Mouse (Mus musculus): ENCODE measurements at regions not wholly inside any gene's neighbourhood (a gene's known extent, or its start where the extent isn't known, plus 50 kb on each side); places are given as distances from the start of the nearest gene placed in this dataset.

- peaks cover 76% of the 10 kb centered on the region for H3K27me3 ChIP-seq (ENCODE audit: insufficient read depth, low read length)
- peaks cover 7% of the 10 kb centered on the region for H3K4me1 ChIP-seq (ENCODE audit: insufficient read depth, low read depth, low read length)
- peak; percentile 54 for DNase-seq (ENCODE audit: low spot score)
- no peak; the same call in 1 of the 2 replicates for ATAC-seq (ENCODE audit: extremely low read depth, insufficient number of reproducible peaks, low FRiP score, poor library complexity, severe bottlenecking)
- H3K4me3 ChIP-seq (ENCODE audit: low read depth, low read length) = no peak overlapping the region
- 0 out of 2 replicates have a peak, but pooled peaks have one; percentile 37 for TF ChIP-seq CTCF (IDR thresholded peaks at IDR 0.05; ENCODE audit: low read depth, low read length)
- no peak for TF ChIP-seq GATA2 (IDR thresholded peaks at IDR 0.05; ENCODE audit: borderline replicate concordance, low read depth, low read length)
- H3K36me3 ChIP-seq (replicated peaks) = no peaks in the 10 kb centered on the region
- no peaks in the 10 kb centered on the region for H3K9me3 ChIP-seq (replicated peaks)
Measured at GRCm38 (mm10) chr12:77531294-77531693, 293.4 kb downstream of the Fut8 start.

- H3K4me3 ChIP-seq (ENCODE audit: low read depth, low read length) = no peak overlapping the region
- no peak for DNase-seq (ENCODE audit: low spot score)
- H3K4me1 ChIP-seq (ENCODE audit: insufficient read depth, low read depth, low read length) = peaks cover 7% of the 10 kb centered on the region
- H3K36me3 ChIP-seq (replicated peaks) = no peaks in the 10 kb centered on the region
- no peak for ATAC-seq (ENCODE audit: extremely low read depth, insufficient number of reproducible peaks, low FRiP score, poor library complexity, severe bottlenecking)
- TF ChIP-seq TAL1 (conservative IDR thresholded peaks at IDR 0.05; ENCODE audit: low read depth, low read length) (no peak), POLR2AphosphoS5 (IDR thresholded peaks at IDR 0.05; ENCODE audit: insufficient replicate concordance, low read depth, low read length) (no peak), GATA1 (IDR thresholded peaks at IDR 0.05; ENCODE audit: borderline replicate concordance, low read length) (no peak), GATA2 (IDR thresholded peaks at IDR 0.05; ENCODE audit: borderline replicate concordance, low read depth, low read length) (no peak), CTCF (IDR thresholded peaks at IDR 0.05; ENCODE audit: low read depth, low read length) (no peak)
- peaks cover 72% of the 10 kb centered on the region for H3K27me3 ChIP-seq (ENCODE audit: insufficient read depth, low read length)
- H3K9me3 ChIP-seq (replicated peaks) = no peaks in the 10 kb centered on the region
Measured at GRCm38 (mm10) chr12:77532547-77532946, 294.6 kb downstream of the Fut8 start.

- H3K4me3 ChIP-seq (ENCODE audit: low read depth, low read length) = no peak overlapping the region
- peaks cover 64% of the 10 kb centered on the region for H3K27me3 ChIP-seq (ENCODE audit: insufficient read depth, low read length)
- peaks cover 7% of the 10 kb centered on the region for H3K4me1 ChIP-seq (ENCODE audit: insufficient read depth, low read depth, low read length)
Measured at GRCm38 (mm10) chr12:77533606-77534005, 295.7 kb downstream of the Fut8 start.

GRCm38 (mm10) chr12:77534079-77534478, 296.2 kb downstream of the Fut8 start:
- H3K9me3 ChIP-seq (replicated peaks) = no peaks in the 10 kb centered on the region
- H3K36me3 ChIP-seq (replicated peaks) = no peaks in the 10 kb centered on the region
- H3K27me3 ChIP-seq (ENCODE audit: insufficient read depth, low read length) = peaks cover 59% of the 10 kb centered on the region
- TF ChIP-seq POLR2AphosphoS5 (IDR thresholded peaks at IDR 0.05; ENCODE audit: insufficient replicate concordance, low read depth, low read length) (no peak), CTCF (IDR thresholded peaks at IDR 0.05; ENCODE audit: low read depth, low read length) (no peak), TAL1 (conservative IDR thresholded peaks at IDR 0.05; ENCODE audit: low read depth, low read length) (no peak)
- ATAC-seq (ENCODE audit: extremely low read depth, insufficient number of reproducible peaks, low FRiP score, poor library complexity, severe bottlenecking) = no peak
- no peak overlapping the region for H3K4me3 ChIP-seq (ENCODE audit: low read depth, low read length)
- peaks cover 7% of the 10 kb centered on the region for H3K4me1 ChIP-seq (ENCODE audit: insufficient read depth, low read depth, low read length)
- DNase-seq (ENCODE audit: low spot score) = no peak

More at GRCm38 (mm10) chr12:77533606-77534005, 295.7 kb downstream of the Fut8 start:
- Histone ChIP-seq H3K9me3 (replicated peaks) (no peaks in the 10 kb centered on the region), H3K36me3 (replicated peaks) (no peaks in the 10 kb centered on the region)
- no peak for DNase-seq (ENCODE audit: low spot score)
- ATAC-seq (ENCODE audit: extremely low read depth, insufficient number of reproducible peaks, low FRiP score, poor library complexity, severe bottlenecking) = no peak
- no peak for TF ChIP-seq GATA2 (IDR thresholded peaks at IDR 0.05; ENCODE audit: borderline replicate concordance, low read depth, low read length)
- no peak for TF ChIP-seq POLR2AphosphoS5 (IDR thresholded peaks at IDR 0.05; ENCODE audit: insufficient replicate concordance, low read depth, low read length)
- no peak for TF ChIP-seq TAL1 (conservative IDR thresholded peaks at IDR 0.05; ENCODE audit: low read depth, low read length)
- TF ChIP-seq CTCF (IDR thresholded peaks at IDR 0.05; ENCODE audit: low read depth, low read length) = no peak
- TF ChIP-seq GATA1 (IDR thresholded peaks at IDR 0.05; ENCODE audit: borderline replicate concordance, low read length) = no peak

- no peak for ATAC-seq (ENCODE audit: extremely low read depth, insufficient number of reproducible peaks, low FRiP score, poor library complexity, severe bottlenecking)
- no peaks in the 10 kb centered on the region for H3K36me3 ChIP-seq (replicated peaks)
- no peak for TF ChIP-seq TAL1 (conservative IDR thresholded peaks at IDR 0.05; ENCODE audit: low read depth, low read length)
- no peak for TF ChIP-seq POLR2AphosphoS5 (IDR thresholded peaks at IDR 0.05; ENCODE audit: insufficient replicate concordance, low read depth, low read length)
- TF ChIP-seq GATA1 (IDR thresholded peaks at IDR 0.05; ENCODE audit: borderline replicate concordance, low read length) = no peak
- no peak for TF ChIP-seq GATA2 (IDR thresholded peaks at IDR 0.05; ENCODE audit: borderline replicate concordance, low read depth, low read length)
- no peak for TF ChIP-seq CTCF (IDR thresholded peaks at IDR 0.05; ENCODE audit: low read depth, low read length)
- H3K9me3 ChIP-seq (replicated peaks) = no peaks in the 10 kb centered on the region
- no peak for DNase-seq (ENCODE audit: low spot score)
- peaks cover 7% of the 10 kb centered on the region for H3K4me1 ChIP-seq (ENCODE audit: insufficient read depth, low read depth, low read length)
- no peak overlapping the region for H3K4me3 ChIP-seq (ENCODE audit: low read depth, low read length)
- peaks cover 61% of the 10 kb centered on the region for H3K27me3 ChIP-seq (ENCODE audit: insufficient read depth, low read length)
Measured at GRCm38 (mm10) chr12:77535147-77535546, 297.2 kb downstream of the Fut8 start.

DNA sequence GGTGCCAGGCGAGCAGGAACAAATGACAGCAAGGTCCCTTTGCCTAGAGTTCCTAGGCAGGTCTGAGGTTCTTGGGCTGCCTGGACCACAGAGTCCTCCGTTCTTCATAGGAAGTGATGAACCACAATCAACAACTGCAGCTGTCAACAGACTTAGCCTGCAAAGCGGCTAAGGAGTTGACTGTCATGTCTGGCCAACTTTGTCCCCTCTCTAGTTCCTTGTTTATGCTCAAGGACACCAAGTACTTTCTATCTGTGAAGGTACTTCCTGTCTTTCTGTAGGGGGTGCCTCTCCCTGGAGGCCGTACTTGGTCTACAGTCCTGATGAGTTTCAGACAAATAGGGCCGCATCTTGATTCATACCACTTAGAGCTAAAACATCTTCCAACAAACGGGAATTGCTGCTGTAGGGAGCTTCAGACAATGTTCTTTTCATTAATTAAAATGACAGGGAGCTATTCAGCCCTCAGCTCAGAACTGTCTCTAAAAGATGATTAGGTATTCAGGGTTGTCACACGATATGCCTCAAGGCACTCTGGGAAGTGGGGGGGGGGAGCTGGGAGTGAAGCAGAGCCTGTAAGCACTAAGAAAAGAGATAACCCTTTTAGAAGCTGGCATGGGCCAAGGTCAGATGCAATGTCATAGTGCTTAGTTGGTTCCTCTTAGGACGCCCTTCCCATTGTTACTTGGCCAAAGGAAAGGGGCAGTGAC, 299.4 kb downstream of the Fut8 start:
- no peaks in the 10 kb centered on the region for H3K36me3 ChIP-seq (replicated peaks)
- DNase-seq (ENCODE audit: low spot score) = no peak
- no peak for ATAC-seq (ENCODE audit: extremely low read depth, insufficient number of reproducible peaks, low FRiP score, poor library complexity, severe bottlenecking)
- no peaks in the 10 kb centered on the region for H3K9me3 ChIP-seq (replicated peaks)
- H3K27me3 ChIP-seq (ENCODE audit: insufficient read depth, low read length) = peaks cover 67% of the 10 kb centered on the region
- H3K4me3 ChIP-seq (ENCODE audit: low read depth, low read length) = no peak overlapping the region
- TF ChIP-seq POLR2AphosphoS5 (IDR thresholded peaks at IDR 0.05; ENCODE audit: insufficient replicate concordance, low read depth, low read length) = no peak
- TF ChIP-seq CTCF (IDR thresholded peaks at IDR 0.05; ENCODE audit: low read depth, low read length) = no peak
- TF ChIP-seq GATA1 (IDR thresholded peaks at IDR 0.05; ENCODE audit: borderline replicate concordance, low read length) = no peak
- TF ChIP-seq TAL1 (conservative IDR thresholded peaks at IDR 0.05; ENCODE audit: low read depth, low read length) = no peak
- H3K4me1 ChIP-seq (ENCODE audit: insufficient read depth, low read depth, low read length) = no peaks in the 10 kb centered on the region
